Comparison of ENCODE assay signal across 11 mouse cellular contexts in the genomic region with DNA sequence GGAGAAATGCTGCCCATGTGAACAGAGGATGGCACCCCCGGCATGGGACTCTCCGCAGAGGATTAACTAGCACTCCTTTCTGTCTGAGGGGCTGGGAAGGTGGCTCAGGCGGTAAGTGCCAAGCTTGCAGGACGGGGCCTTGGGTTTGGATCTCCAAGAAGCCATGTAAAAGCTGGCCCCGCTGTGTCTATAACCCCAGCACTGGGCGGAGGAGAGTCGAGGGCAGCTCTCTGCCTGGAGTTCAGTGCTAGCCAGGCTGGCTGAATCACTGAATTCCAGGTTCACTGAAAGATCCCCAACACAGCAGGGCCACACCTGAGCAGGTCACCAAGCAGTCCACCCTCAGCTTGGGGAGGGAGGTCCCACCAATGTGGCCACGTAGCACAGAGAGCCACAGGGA. TPM values are rescaled to one million over a fixed set of nuclear protein-coding genes. Genes with fewer than 3 reads are reported as not detected.
DNase-seq lines count a peak whose midpoint lies in the region; ATAC-seq lines count a peak whose summit lies in the region.
"Had no signal": no experiment of that assay in that cellular context is flagged by ENCODE, and none has a peak within 500 bp of the region (broad histone marks: within the 10 kb centered on the region; RNA-seq: fewer than 3 reads in every experiment).

No protein-coding gene starts in this region.

- no peak overlapping the region for H3K27ac ChIP-seq in midbrain, embryonic 11.5 days (ENCODE audit: low read depth, low read length)
- H3K27ac ChIP-seq in midbrain, embryonic 16.5 days (ENCODE audit: low read length), result no peak overlapping the region

- peaks cover 5% of the 10 kb centered on the region; the same call in 1 of the 2 replicates for H3K36me3 ChIP-seq in midbrain, embryonic 11.5 days (ENCODE audit: control insufficient read depth, insufficient read depth, low read length)
- H3K36me3 ChIP-seq in midbrain, embryonic 16.5 days (ENCODE audit: control insufficient read depth, insufficient read depth, low read length), result peaks cover 16% of the 10 kb centered on the region; the same call in 1 of the 2 replicates

- WGBS in midbrain, embryonic 11.5 days, result 87% methylated on average over 8 of the region's 8 CpGs
- WGBS in midbrain, embryonic 16.5 days, result 87% methylated on average over 8 of the region's 8 CpGs

- no peak for ATAC-seq in midbrain, embryonic 11.5 days (ENCODE audit: low FRiP score)
- no peak for ATAC-seq in midbrain, embryonic 16.5 days

- no peaks in the 10 kb centered on the region for H3K27me3 ChIP-seq in midbrain, embryonic 11.5 days (ENCODE audit: control insufficient read depth, insufficient read depth, low read length)
- no peaks in the 10 kb centered on the region for H3K27me3 ChIP-seq in midbrain, embryonic 16.5 days (ENCODE audit: control insufficient read depth, insufficient read depth, low read depth, low read length)

- no peaks in the 10 kb centered on the region for H3K9me3 ChIP-seq in midbrain, embryonic 11.5 days (ENCODE audit: control insufficient read depth, low read length)
- no peaks in the 10 kb centered on the region for H3K9me3 ChIP-seq in midbrain, embryonic 16.5 days (replicated peaks; ENCODE audit: control insufficient read depth, low read length, poor library complexity, severe bottlenecking)

- no peak overlapping the region for H3K4me2 ChIP-seq in midbrain, embryonic 11.5 days
- no peak overlapping the region for H3K4me2 ChIP-seq in midbrain, embryonic 16.5 days (ENCODE audit: low read length)

- no peak overlapping the region for H3K9ac ChIP-seq in midbrain, embryonic 11.5 days (ENCODE audit: low read length)
- H3K9ac ChIP-seq in midbrain, embryonic 16.5 days (ENCODE audit: low read depth, low read length), result no peak overlapping the region

- DNase-seq in adrenal gland, adult 18-20 months (ENCODE audit: low spot score in 2 of 2), result peak; percentile 10 to 21
- no peak for DNase-seq in adrenal gland, postnatal 4 days (ENCODE audit: low spot score in 2 of 2)
- peak; percentile 2 for DNase-seq in kidney, adult 11 months
- DNase-seq in kidney, postnatal 4 days, result no peak
- DNase-seq in midbrain, embryonic 11.5 days (ENCODE audit: low spot score, missing footprints), result peak; percentile 37
- DNase-seq in cerebellum, postnatal 36 days, result peak; percentile 2
- no peak for DNase-seq in T-cell, adult 2 months (ENCODE audit: low spot score)
- DNase-seq: heart, postnatal 10 days; liver; midbrain, embryonic 14.5 days had no signal

- peaks cover 4% of the 10 kb centered on the region for H3K4me1 ChIP-seq in midbrain, embryonic 11.5 days (ENCODE audit: control insufficient read depth, insufficient read depth, low read length)
- H3K4me1 ChIP-seq in midbrain, embryonic 16.5 days (ENCODE audit: control insufficient read depth, insufficient read depth, low read length), result no peaks in the 10 kb centered on the region; the same call in 1 of the 2 replicates

- H3K4me3 ChIP-seq in midbrain, embryonic 11.5 days (ENCODE audit: low read depth, low read length), result no peak overlapping the region
- H3K4me3 ChIP-seq in midbrain, embryonic 16.5 days (ENCODE audit: low read depth, low read length), result no peak overlapping the region

RNA-seq across cellular contexts. Expression of a gene that starts 45.8 kb away (rescaled TPM):
- 100 to 1,000 TPM in 1 of 2 experiments, 10 to 100 TPM in 1; 74.7 to 123 TPM for total RNA-seq in adrenal gland, adult 18-20 months (2021)
- total RNA-seq in adrenal gland, postnatal 4 days (2021), result 100 to 1,000 TPM in 1 of 2 experiments, 10 to 100 TPM in 1; 86.1 to 102 TPM
- polyA plus RNA-seq in midbrain, embryonic 11.5 days (2014; fragmentation: Nextera tagmentation; extraction: Ambion mirVana), result 15.0 and 19.8 TPM in 2 replicates
- 16.6 and 18.1 TPM in 2 replicates for polyA plus RNA-seq in midbrain, embryonic 16.5 days (2015; fragmentation: Nextera tagmentation; extraction: Ambion mirVana)

Comparison
In these comparisons a context has a peak if more than half of its experiments do, and no peak if none do; other contexts are left out.
1. DNase-seq: peak in adrenal gland, adult 18-20 months (2 of 2), kidney, adult 11 months (single experiment), midbrain, embryonic 11.5 days (single experiment) and cerebellum, postnatal 36 days (2 of 2); none in adrenal gland, postnatal 4 days (0 of 2), kidney, postnatal 4 days (0 of 2) and T-cell, adult 2 months (single experiment).